Mouse (Mus musculus) bone marrow macrophage, adult 2 months (primary cell): Measurements from ENCODE around the gene Gm20388. TPM values are rescaled to one million over a fixed set of nuclear protein-coding genes. Genes with fewer than 3 reads are reported as not detected.

Experiments
- H3K27ac ChIP-seq: 2 replicates; pipeline ENCODE4 v1.5.1; 2012; ENCODE audit warnings: low read depth, low read length; ENCODE audit not compliant: insufficient read depth
- H3K4me1 ChIP-seq: 2 replicates; pipeline ENCODE4 v1.6.1; 2012; ENCODE audit warnings: low read length; ENCODE audit not compliant: control insufficient read depth, insufficient read depth
- H3K4me3 ChIP-seq: 2 replicates; pipeline ENCODE4 v1.5.1; 2012; ENCODE audit warnings: mild to moderate bottlenecking, low read length, moderate library complexity; ENCODE audit not compliant: insufficient read depth
- CTCF ChIP-seq: IDR thresholded peaks from 2 replicates; pipeline ENCODE4 v1.5.1; 2012; ENCODE audit warnings: low read depth, mild to moderate bottlenecking, low read length, moderate library complexity
- POLR2A ChIP-seq: IDR thresholded peaks from 2 replicates; pipeline ENCODE4 v1.6.1; 2012; ENCODE audit warnings: mild to moderate bottlenecking, low read depth, low read length, borderline replicate concordance
- polyA plus RNA-seq: library from polyadenylated mRNA; stranded (reverse); fragments of >200 nt; gene quantifications from 2 replicates; pipeline ENCODE4 v1.2.4, GENCODE M21; 2012; ENCODE audit not compliant: missing spikeins, insufficient read depth, insufficient read length

Gm20388 gene
- polyA plus RNA-seq, 1 experiment = 32.7 TPM

GRCm38 (mm10) chr8:121970225-121970624 is 2059.6 kb downstream of the Gm20388 start:
- peaks cover 7% of the 10 kb centered on the region for H3K4me1 ChIP-seq
- TF ChIP-seq POLR2A (no peak), CTCF (no peak)
- H3K4me3 ChIP-seq = no peak overlapping the region
- H3K27ac ChIP-seq = no peak overlapping the region

GRCm38 (mm10) chr8:121971488-121972058 is 2060.9 kb downstream of the Gm20388 start:
- Histone ChIP-seq H3K4me3 (no peak overlapping the region), H3K4me1 (peaks cover 7% of the 10 kb centered on the region), H3K27ac (no peak overlapping the region)
- TF ChIP-seq CTCF (no peak), POLR2A (no peak)

GRCm38 (mm10) chr8:121973906-121974305 is 2063.3 kb downstream of the Gm20388 start:
- TF ChIP-seq CTCF = no peak
- TF ChIP-seq POLR2A = no peak
- Histone ChIP-seq H3K4me3 (no peak overlapping the region), H3K27ac (no peak overlapping the region), H3K4me1 (peaks cover 7% of the 10 kb centered on the region)

- TF ChIP-seq CTCF (no peak), POLR2A (no peak)
Observed at GRCm38 (mm10) chr8:121977819-121978590, 2067.4 kb downstream of the Gm20388 start.

GRCm38 (mm10) chr8:121978670-121979069 is 2068.0 kb downstream of the Gm20388 start:
- no peak overlapping the region for H3K4me3 ChIP-seq
- no peaks in the 10 kb centered on the region for H3K4me1 ChIP-seq
- TF ChIP-seq POLR2A (no peak), CTCF (no peak)
- H3K27ac ChIP-seq = no peak overlapping the region

More at GRCm38 (mm10) chr8:121977819-121978590, 2067.4 kb downstream of the Gm20388 start:
- H3K4me1 ChIP-seq = no peaks in the 10 kb centered on the region
- H3K27ac ChIP-seq = no peak overlapping the region
- no peak overlapping the region for H3K4me3 ChIP-seq

GRCm38 (mm10) chr8:121980792-121981519 is 2070.3 kb downstream of the Gm20388 start:
- TF ChIP-seq CTCF (no peak), POLR2A (no peak)
- Histone ChIP-seq H3K4me3 (no peak overlapping the region), H3K27ac (no peak overlapping the region), H3K4me1 (peaks cover 3% of the 10 kb centered on the region)

- H3K4me3 ChIP-seq = no peak overlapping the region
- H3K27ac ChIP-seq = no peak overlapping the region
- TF ChIP-seq POLR2A (no peak), CTCF (no peak)
- H3K4me1 ChIP-seq = peaks cover 3% of the 10 kb centered on the region
Observed at GRCm38 (mm10) chr8:121981520-121981895, 2070.9 kb downstream of the Gm20388 start.

GRCm38 (mm10) chr8:121985673-121986072 is 2075.0 kb downstream of the Gm20388 start:
- peaks cover 3% of the 10 kb centered on the region for H3K4me1 ChIP-seq
- H3K27ac ChIP-seq = no peak overlapping the region
- H3K4me3 ChIP-seq = no peak overlapping the region
- TF ChIP-seq POLR2A (no peak), CTCF (no peak)

- H3K4me1 ChIP-seq = peaks cover 3% of the 10 kb centered on the region
- no peak for TF ChIP-seq POLR2A
- TF ChIP-seq CTCF = no peak
- H3K27ac ChIP-seq = no peak overlapping the region
- H3K4me3 ChIP-seq = no peak overlapping the region
Observed at GRCm38 (mm10) chr8:121987892-121988291, 2077.3 kb downstream of the Gm20388 start.
